Mouse (Mus musculus) hindbrain, embryonic 10.5 days (tissue): ENCODE measurements around the gene Capzb. TPM values are rescaled to one million over a fixed set of nuclear protein-coding genes. Genes with fewer than 3 reads are reported as not detected.

Source experiments
- DNase-seq: peaks from one replicate; pipeline ENCODE4 v3.0.0-alpha.2; 2017; ENCODE audit warnings: low spot score
- H3K27ac ChIP-seq: fragments of 300-500 bp; sonication (generic); 2 replicates; pipeline ENCODE4 v1.5.1; 2016; ENCODE audit warnings: mild to moderate bottlenecking, moderate library complexity
- H3K27me3 ChIP-seq: fragments of 300-500 bp; sonication (generic); 2 replicates; pipeline ENCODE4 v1.6.1; 2016; ENCODE audit warnings: mild to moderate bottlenecking; ENCODE audit not compliant: poor library complexity, insufficient read depth, severe bottlenecking
- H3K36me3 ChIP-seq: fragments of 300-500 bp; sonication (generic); 2 replicates; pipeline ENCODE4 v1.6.1; 2016; ENCODE audit warnings: mild to moderate bottlenecking, moderate library complexity
- H3K4me1 ChIP-seq: fragments of 300-500 bp; sonication (generic); replicated peaks from 2 replicates; pipeline ENCODE4 v1.6.1; 2016; ENCODE audit warnings: mild to moderate bottlenecking
- H3K4me3 ChIP-seq: fragments of 300-500 bp; sonication (generic); 2 replicates; pipeline ENCODE4 v1.5.1; 2016; ENCODE audit warnings: mild to moderate bottlenecking, moderate library complexity
- H3K9me3 ChIP-seq: fragments of 300-500 bp; sonication (generic); 2 replicates; pipeline ENCODE4 v1.6.1; 2016; ENCODE audit warnings: mild to moderate bottlenecking, moderate library complexity
- WGBS: fragments of 180-500 bp; shearing (Covaris S2); methylation state at CpG from one replicate; pipeline ENCODE4 v1.1.7; 2016; 5-methylcytosine and 5-hydroxymethylcytosine counted together
- polyA plus RNA-seq: library from polyadenylated mRNA; unstranded; fragments of >200 nt; fragmentation: Nextera tagmentation; extraction: Ambion mirVana; gene quantifications from 2 replicates; pipeline ENCODE4 v1.2.1, GENCODE M21; 2016

The Capzb gene
- polyA plus RNA-seq, 1 experiment from 2014 or later = 370 TPM

GRCm38 (mm10) chr4:139187930-139188329, 4.8 kb upstream of the Capzb start:
- H3K27me3 ChIP-seq = no peaks in the 10 kb centered on the region
- 84% methylated on average over 11 of the region's 11 CpGs for WGBS
- no peaks in the 10 kb centered on the region for H3K9me3 ChIP-seq
- H3K4me1 ChIP-seq = peaks cover 18% of the 10 kb centered on the region
- no peak for DNase-seq
- no peaks in the 10 kb centered on the region for H3K36me3 ChIP-seq
- H3K27ac ChIP-seq = no peak overlapping the region
- H3K4me3 ChIP-seq = no peak overlapping the region

GRCm38 (mm10) chr4:139191605-139192498, 847 bp upstream of the Capzb start:
- DNase-seq = no peak
- no peaks in the 10 kb centered on the region for H3K36me3 ChIP-seq
- no peaks in the 10 kb centered on the region for H3K27me3 ChIP-seq
- peak overlapping the region; percentile 98 for H3K27ac ChIP-seq
- H3K9me3 ChIP-seq = no peaks in the 10 kb centered on the region
- H3K4me1 ChIP-seq = peaks cover 51% of the 10 kb centered on the region
- H3K4me3 ChIP-seq = peak overlapping the region; percentile 88
- 24% methylated on average over 19 of the region's 19 CpGs for WGBS

- no peaks in the 10 kb centered on the region for H3K27me3 ChIP-seq
- H3K4me3 ChIP-seq = peak overlapping the region; percentile 88
- H3K9me3 ChIP-seq = no peaks in the 10 kb centered on the region
- H3K4me1 ChIP-seq = peaks cover 57% of the 10 kb centered on the region
- no peaks in the 10 kb centered on the region for H3K36me3 ChIP-seq
- peak; percentile 37 for DNase-seq
- WGBS = 7% methylated on average over 35 of the region's 35 CpGs
- H3K27ac ChIP-seq = peak overlapping the region; percentile 98
These were observed 736 bp downstream of the Capzb start for GRCm38 (mm10) chr4:139193176-139194093.

GRCm38 (mm10) chr4:139195101-139195500, 2.4 kb downstream of the Capzb start:
- Histone ChIP-seq H3K27me3 (no peaks in the 10 kb centered on the region), H3K4me1 (peaks cover 57% of the 10 kb centered on the region), H3K36me3 (peaks cover 10% of the 10 kb centered on the region), H3K27ac (no peak overlapping the region), H3K4me3 (peak overlapping the region; percentile 88; the same call in 1 of the 2 replicates), H3K9me3 (no peaks in the 10 kb centered on the region)
- WGBS = 89% methylated on average over 5 of the region's 5 CpGs
- no peak for DNase-seq

GRCm38 (mm10) chr4:139196464-139196863, 3.8 kb downstream of the Capzb start:
- no peak overlapping the region for H3K27ac ChIP-seq
- 90% methylated on average over 6 of the region's 6 CpGs for WGBS
- no peak overlapping the region for H3K4me3 ChIP-seq
- peaks cover 50% of the 10 kb centered on the region for H3K4me1 ChIP-seq
- DNase-seq = no peak
- peaks cover 22% of the 10 kb centered on the region for H3K36me3 ChIP-seq
- H3K9me3 ChIP-seq = no peaks in the 10 kb centered on the region
- H3K27me3 ChIP-seq = no peaks in the 10 kb centered on the region

- Histone ChIP-seq H3K4me1 (peaks cover 45% of the 10 kb centered on the region), H3K27ac (no peak overlapping the region), H3K27me3 (no peaks in the 10 kb centered on the region), H3K9me3 (no peaks in the 10 kb centered on the region), H3K4me3 (no peak overlapping the region), H3K36me3 (peaks cover 27% of the 10 kb centered on the region)
- 85% methylated on average over 6 of the region's 6 CpGs for WGBS
- no peak for DNase-seq
These were observed 4.2 kb downstream of the Capzb start for GRCm38 (mm10) chr4:139196949-139197348.

- Histone ChIP-seq H3K4me3 (no peak overlapping the region), H3K27me3 (no peaks in the 10 kb centered on the region), H3K27ac (no peak overlapping the region), H3K4me1 (peaks cover 43% of the 10 kb centered on the region), H3K36me3 (peaks cover 32% of the 10 kb centered on the region), H3K9me3 (no peaks in the 10 kb centered on the region)
- DNase-seq = no peak
- WGBS = 91% methylated on average over 5 of the region's 5 CpGs
These were observed 4.8 kb downstream of the Capzb start for GRCm38 (mm10) chr4:139197453-139197852.

- H3K4me1 ChIP-seq = peaks cover 47% of the 10 kb centered on the region
- H3K9me3 ChIP-seq = no peaks in the 10 kb centered on the region
- no peak overlapping the region for H3K27ac ChIP-seq
- DNase-seq = no peak
- H3K36me3 ChIP-seq = peaks cover 36% of the 10 kb centered on the region
- no peaks in the 10 kb centered on the region for H3K27me3 ChIP-seq
- WGBS = 84% methylated on average over 9 of the region's 9 CpGs
- H3K4me3 ChIP-seq = no peak overlapping the region
These were observed 5.4 kb downstream of the Capzb start for GRCm38 (mm10) chr4:139198004-139198689.

- Histone ChIP-seq H3K36me3 (peaks cover 37% of the 10 kb centered on the region), H3K27ac (no peak overlapping the region), H3K27me3 (no peaks in the 10 kb centered on the region), H3K4me3 (no peak overlapping the region), H3K9me3 (no peaks in the 10 kb centered on the region), H3K4me1 (peaks cover 43% of the 10 kb centered on the region)
- DNase-seq = no peak
- 92% methylated on average over 9 of the region's 9 CpGs for WGBS
These were observed 6.4 kb downstream of the Capzb start for GRCm38 (mm10) chr4:139199126-139199525.

GRCm38 (mm10) chr4:139199703-139200340, 7.1 kb downstream of the Capzb start:
- no peaks in the 10 kb centered on the region for H3K9me3 ChIP-seq
- no peaks in the 10 kb centered on the region for H3K27me3 ChIP-seq
- 93% methylated on average over 8 of the region's 8 CpGs for WGBS
- no peak for DNase-seq
- peaks cover 37% of the 10 kb centered on the region for H3K36me3 ChIP-seq
- peaks cover 42% of the 10 kb centered on the region for H3K4me1 ChIP-seq
- H3K27ac ChIP-seq = no peak overlapping the region
- H3K4me3 ChIP-seq = no peak overlapping the region

GRCm38 (mm10) chr4:139200946-139201345, 8.2 kb downstream of the Capzb start:
- Histone ChIP-seq H3K4me1 (peaks cover 33% of the 10 kb centered on the region), H3K36me3 (peaks cover 42% of the 10 kb centered on the region)
- WGBS = 88% methylated on average over 3 of the region's 3 CpGs

GRCm38 (mm10) chr4:139202556-139202955, 9.9 kb downstream of the Capzb start:
- 63% methylated on average over 7 of the region's 7 CpGs for WGBS
- Histone ChIP-seq H3K27ac (no peak overlapping the region), H3K9me3 (no peaks in the 10 kb centered on the region), H3K4me3 (no peak overlapping the region), H3K4me1 (peaks cover 34% of the 10 kb centered on the region), H3K36me3 (peaks cover 52% of the 10 kb centered on the region), H3K27me3 (no peaks in the 10 kb centered on the region)
- DNase-seq = no peak

More at GRCm38 (mm10) chr4:139200946-139201345, 8.2 kb downstream of the Capzb start:
- no peak overlapping the region for H3K4me3 ChIP-seq
- H3K27me3 ChIP-seq = no peaks in the 10 kb centered on the region
- H3K27ac ChIP-seq = no peak overlapping the region
- H3K9me3 ChIP-seq = no peaks in the 10 kb centered on the region
- no peak for DNase-seq
